Mouse (Mus musculus): ENCODE measurements at regions not wholly inside any gene's neighbourhood (a gene's known extent, or its start where the extent isn't known, plus 50 kb on each side); places are given as distances from the start of the nearest gene placed in this dataset.

DNA sequence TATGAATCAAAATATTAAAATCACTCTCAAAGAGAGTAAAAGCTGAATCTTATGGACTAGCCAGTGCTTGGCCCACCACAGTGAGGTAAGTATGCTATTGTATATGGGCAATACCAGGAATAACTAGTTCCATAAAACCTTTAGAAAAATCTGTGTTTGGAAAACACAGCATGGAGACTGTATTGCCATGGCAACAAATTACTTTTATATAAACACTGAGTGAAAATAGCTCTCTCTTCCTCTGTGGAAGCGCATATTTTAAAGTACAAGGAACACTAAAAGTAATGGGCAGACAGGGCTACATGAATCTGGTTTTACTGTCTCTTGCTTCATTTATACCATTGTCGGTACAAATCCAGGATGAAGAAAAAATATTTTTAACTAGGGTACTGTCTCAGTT lies 199.5 kb downstream of the Tm4sf1 start:
- no peak for TF ChIP-seq POLR2A (IDR thresholded peaks at IDR 0.05; ENCODE audit: extremely low read depth, insufficient read depth, low read length)
- no peak for TF ChIP-seq CTCF (IDR thresholded peaks at IDR 0.05; ENCODE audit: low read depth, low read length)

Measured in liver, adult 2 months (tissue).